Mouse (Mus musculus) neutrophil, adult 83 days (primary cell): ENCODE results near the gene Vmn1r61. TPM values are rescaled to one million over a fixed set of nuclear protein-coding genes. Genes with fewer than 3 reads are reported as not detected.

Experiments used
- total RNA-seq, 2 experiments: library from RNA; stranded (reverse); gene quantifications; one replicate each; pipeline ENCODE4 v1.2.4; 2023

The Vmn1r61 gene
- not detected for total RNA-seq

DNA sequence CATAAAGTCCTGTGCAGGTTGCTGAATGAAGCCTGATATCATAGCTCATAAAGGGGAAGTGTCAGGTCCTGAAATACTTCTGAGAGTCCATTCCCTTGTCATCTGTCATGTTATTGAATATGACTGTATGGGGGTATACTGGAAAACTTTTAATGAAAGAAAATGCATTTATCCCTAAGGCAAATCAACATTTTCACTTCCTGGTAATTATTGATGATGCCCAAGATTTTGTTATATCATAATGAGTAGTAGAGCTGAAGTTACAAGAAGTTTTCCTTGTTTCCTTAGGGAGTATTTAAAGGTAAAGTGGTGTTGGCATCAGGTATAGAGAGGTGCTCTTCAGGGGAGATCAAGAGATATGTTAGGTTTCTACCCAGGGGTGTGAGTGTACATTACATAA, at the start of gene Vmn1r61:
Vmn1r61 (minus strand) TSS at position 101 of the 400 bp plus-strand sequence.

Other genes with a start within 250 kb of the Vmn1r61 start
- gene Vmn1r58, start 199.9 kb downstream of the Vmn1r61 start, total RNA-seq = not detected
- not detected for gene Vmn1r59, start 156.5 kb downstream of the Vmn1r61 start, total RNA-seq
- not detected for gene Vmn2r28, start 119.3 kb downstream of the Vmn1r61 start, total RNA-seq
- gene Vmn1r60, start 66.0 kb downstream of the Vmn1r61 start, total RNA-seq = not detected
- gene Vmn1r62, start 60.3 kb upstream of the Vmn1r61 start, total RNA-seq = not detected
- not detected for gene Vmn1r63, start 192.2 kb upstream of the Vmn1r61 start, total RNA-seq